Mouse (Mus musculus) C2C12 (cell line): ENCODE measurements at regions not wholly inside any gene's neighbourhood (a gene's known extent, or its start where the extent isn't known, plus 50 kb on each side); places are given as distances from the start of the nearest gene placed in this dataset.

Experiments
- CEBPB ChIP-seq: IDR thresholded peaks from one replicate; pipeline ENCODE4 v1.6.1; 2011; ENCODE audit warnings: low read depth, mild to moderate bottlenecking, control low read depth, moderate library complexity
- CTCF ChIP-seq: IDR thresholded peaks from one replicate; pipeline ENCODE4 v1.5.1; 2011; ENCODE audit not compliant: control insufficient read depth, insufficient read depth, insufficient read length
- FOSL1 ChIP-seq: IDR thresholded peaks from one replicate; pipeline ENCODE4 v1.8.0; 2011; ENCODE audit warnings: mild to moderate bottlenecking, low read length; ENCODE audit not compliant: poor library complexity, insufficient read depth, severe bottlenecking
- MAX ChIP-seq: IDR thresholded peaks from one replicate; pipeline ENCODE4 v1.6.1; 2011; ENCODE audit warnings: mild to moderate bottlenecking, control low read depth
- MYOD1 ChIP-seq: IDR thresholded peaks from one replicate; pipeline ENCODE4 v1.6.1; 2011; ENCODE audit warnings: low read depth; ENCODE audit not compliant: control insufficient read depth, insufficient read length
- MYOG ChIP-seq: IDR thresholded peaks from one replicate; pipeline ENCODE4 v1.6.1; 2011; ENCODE audit not compliant: control insufficient read depth, insufficient read length; ENCODE audit errors: extremely low read depth
- USF1 ChIP-seq: IDR thresholded peaks from one replicate; pipeline ENCODE4 v1.6.1; 2011; ENCODE audit warnings: low read depth, mild to moderate bottlenecking, control low read depth, moderate library complexity

- TF ChIP-seq MYOG (no peak), CTCF (no peak), USF1 (no peak), MAX (no peak), CEBPB (no peak), FOSL1 (no peak), MYOD1 (no peak)
These were observed 82.9 kb downstream of the Qrsl1 start for GRCm38 (mm10) chr10:43818623-43819022.
